Mouse (Mus musculus) thymus, adult 2 months (tissue): ENCODE measurements around the gene Arhgef5.

Experiments
- CTCF ChIP-seq: fragments of 200-500 bp; IDR thresholded peaks from 2 replicates; pipeline ENCODE4 v1.5.1; 2012; ENCODE audit warnings: mild to moderate bottlenecking, control low read depth, low read length, moderate library complexity, borderline replicate concordance; ENCODE audit not compliant: control insufficient read depth, poor library complexity, insufficient read depth; ENCODE audit errors: extremely low read depth
- POLR2A ChIP-seq: fragments of 200-500 bp; IDR thresholded peaks from 2 replicates; pipeline ENCODE4 v1.6.1; 2012; ENCODE audit warnings: mild to moderate bottlenecking, low read length, control low read depth, moderate library complexity; ENCODE audit not compliant: control insufficient read depth, poor library complexity, insufficient read depth; ENCODE audit errors: extremely low read depth

DNA sequence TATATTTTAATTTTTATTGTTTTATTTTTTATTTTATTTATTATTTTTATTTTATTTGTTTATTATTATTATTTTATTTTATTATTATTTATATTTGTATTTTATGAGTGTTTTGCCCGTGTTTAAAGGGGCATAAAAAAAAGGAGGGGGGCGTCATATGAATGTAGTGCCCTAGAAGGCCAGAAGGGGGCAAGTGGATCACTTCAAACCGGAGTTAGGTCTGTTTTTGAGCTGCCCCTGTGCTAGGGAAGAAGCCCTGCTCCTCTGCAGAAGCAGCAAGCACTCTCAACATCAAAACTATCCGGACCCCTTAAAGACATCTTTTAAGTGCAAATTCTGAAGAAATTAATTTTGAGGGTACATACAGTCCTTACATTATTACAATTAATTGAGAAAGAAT lies 23.3 kb upstream of the Arhgef5 start:
- TF ChIP-seq POLR2A (no peak), CTCF (no peak)
